Mouse (Mus musculus): ENCODE measurements around the gene Wnt1. TPM values are rescaled to one million over a fixed set of nuclear protein-coding genes. Genes with fewer than 3 reads are reported as not detected.

Gene Wnt1
- polyA plus RNA-seq, 1 experiment from 2014 or later: 1.3 TPM

DNA sequence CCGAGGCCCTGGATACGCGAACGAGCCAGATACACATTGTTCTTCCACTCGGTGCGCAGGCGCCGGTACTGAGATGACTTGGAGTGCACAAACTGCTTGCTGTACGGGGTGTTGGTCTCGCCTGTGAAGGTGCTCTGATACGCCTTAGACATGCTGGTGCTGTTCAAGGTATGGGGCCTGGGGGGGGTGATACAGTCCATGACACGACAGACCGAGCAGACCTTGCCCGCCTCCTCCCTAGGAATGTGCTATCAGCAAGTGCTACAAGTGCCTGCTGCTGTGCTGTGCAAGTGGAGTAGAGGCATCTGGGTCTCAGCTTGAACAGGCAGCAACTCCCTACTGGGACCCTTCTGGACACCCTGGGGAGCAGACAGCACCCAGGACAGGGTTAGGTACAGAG, 45.6 kb downstream of the Wnt1 start:
- Histone ChIP-seq H3K27me3 (ENCODE audit: poor library complexity, severe bottlenecking) (no peaks in the 10 kb centered on the region), H3K27ac (no peak overlapping the region), H3K9me3 (no peaks in the 10 kb centered on the region), H3K36me3 (replicated peaks) (peaks cover 81% of the 10 kb centered on the region), H3K4me3 (no peak overlapping the region), H3K4me1 (peaks cover 19% of the 10 kb centered on the region)
- DNase-seq (ENCODE audit: extremely low spot score, low spot score): no peak
- WGBS: 95% methylated on average over 14 of the region's 14 CpGs

DNA sequence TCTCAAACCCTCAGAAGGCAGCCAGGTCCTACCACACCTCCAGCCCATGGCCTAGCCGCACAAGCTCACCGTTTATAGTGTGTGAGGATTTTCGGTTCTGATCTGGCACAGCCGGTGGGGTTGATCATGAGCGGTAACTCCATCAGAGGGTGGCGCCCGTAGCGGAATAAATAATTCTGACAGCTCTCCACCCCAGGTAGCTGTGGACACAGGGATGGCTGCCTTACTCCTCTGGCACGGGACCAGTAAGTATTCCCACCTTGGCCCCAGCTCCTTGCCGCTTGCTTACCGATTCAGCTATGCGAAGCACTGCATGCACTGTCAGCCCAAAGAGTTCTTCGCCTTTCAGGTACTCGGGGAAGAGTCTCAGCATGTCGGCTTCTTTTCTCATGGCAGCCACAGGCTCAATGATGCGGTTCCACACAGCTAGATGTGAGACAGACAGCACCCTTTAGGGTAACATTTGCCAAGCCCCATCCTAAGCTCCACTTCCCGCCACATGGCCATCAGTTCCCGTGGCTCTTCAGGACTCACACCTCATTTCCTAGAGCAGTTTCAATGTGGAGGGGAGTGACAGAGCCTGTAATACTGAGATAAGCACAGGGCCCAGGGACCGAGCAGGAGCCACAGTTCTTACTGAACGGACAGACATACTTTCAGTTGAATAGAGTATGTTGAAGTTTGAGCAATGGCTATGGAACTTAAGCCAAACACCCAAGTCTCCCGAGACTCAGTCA, 47.5 kb downstream of the Wnt1 start:
- Histone ChIP-seq H3K27ac (no peak overlapping the region), H3K4me3 (no peak overlapping the region), H3K36me3 (replicated peaks) (peaks cover 98% of the 10 kb centered on the region), H3K27me3 (ENCODE audit: poor library complexity, severe bottlenecking) (no peaks in the 10 kb centered on the region), H3K4me1 (peaks cover 6% of the 10 kb centered on the region), H3K9me3 (no peaks in the 10 kb centered on the region)
- WGBS: 95% methylated on average over 21 of the region's 21 CpGs
- DNase-seq (ENCODE audit: extremely low spot score, low spot score): no peak

DNA sequence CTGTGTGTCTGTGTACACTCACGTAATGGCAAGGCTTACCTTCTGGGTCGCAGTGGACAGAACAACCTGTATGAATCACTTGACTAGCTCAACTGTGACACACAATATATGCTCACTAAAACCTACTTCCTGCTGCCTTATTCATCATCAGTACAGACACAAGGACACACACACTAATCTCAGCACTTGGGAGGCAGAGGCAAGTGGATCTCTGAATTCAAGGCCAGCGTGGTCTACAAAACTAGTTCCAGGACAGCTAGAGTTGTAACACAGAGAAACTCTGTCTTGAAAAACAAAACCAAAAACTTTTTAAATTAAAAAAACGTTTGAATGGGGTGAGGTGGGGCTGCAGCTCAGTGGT, 48.1 kb downstream of the Wnt1 start:
- H3K27me3 ChIP-seq (ENCODE audit: poor library complexity, severe bottlenecking): no peaks in the 10 kb centered on the region
- no peak overlapping the region for H3K27ac ChIP-seq
- H3K4me1 ChIP-seq: peaks cover 2% of the 10 kb centered on the region; the same call in 1 of the 2 replicates
- no peak overlapping the region for H3K4me3 ChIP-seq
- H3K9me3 ChIP-seq: no peaks in the 10 kb centered on the region
- no peak for DNase-seq (ENCODE audit: extremely low spot score, low spot score)
- peaks cover 100% of the 10 kb centered on the region for H3K36me3 ChIP-seq (replicated peaks)
- WGBS: 77% methylated on average over 4 of the region's 4 CpGs

DNA sequence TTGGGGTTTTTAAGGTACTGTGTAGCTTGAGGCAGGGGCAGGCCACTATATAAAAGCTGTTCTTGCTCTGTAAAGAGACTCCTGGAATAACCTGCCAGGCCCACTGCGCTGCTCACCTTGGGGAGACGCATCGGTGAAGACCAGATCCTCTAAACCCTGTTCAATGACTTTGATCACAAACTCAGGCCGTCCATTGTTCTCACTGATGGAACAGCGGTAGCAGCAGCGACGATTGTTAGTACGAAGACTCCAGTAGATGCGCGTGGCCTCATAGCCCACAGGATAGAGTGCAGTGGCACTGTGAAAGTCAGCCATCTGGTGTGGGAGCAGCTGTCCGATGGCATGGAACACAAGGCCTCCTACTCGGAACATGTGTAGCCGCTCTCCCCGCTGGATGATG, 49.5 kb downstream of the Wnt1 start:
- no peak for DNase-seq (ENCODE audit: extremely low spot score, low spot score)
- Histone ChIP-seq H3K27me3 (ENCODE audit: poor library complexity, severe bottlenecking) (no peaks in the 10 kb centered on the region), H3K4me1 (no peaks in the 10 kb centered on the region), H3K4me3 (no peak overlapping the region), H3K9me3 (no peaks in the 10 kb centered on the region), H3K36me3 (replicated peaks) (peaks cover 100% of the 10 kb centered on the region), H3K27ac (no peak overlapping the region)
- 97% methylated on average over 14 of the region's 14 CpGs for WGBS

DNA sequence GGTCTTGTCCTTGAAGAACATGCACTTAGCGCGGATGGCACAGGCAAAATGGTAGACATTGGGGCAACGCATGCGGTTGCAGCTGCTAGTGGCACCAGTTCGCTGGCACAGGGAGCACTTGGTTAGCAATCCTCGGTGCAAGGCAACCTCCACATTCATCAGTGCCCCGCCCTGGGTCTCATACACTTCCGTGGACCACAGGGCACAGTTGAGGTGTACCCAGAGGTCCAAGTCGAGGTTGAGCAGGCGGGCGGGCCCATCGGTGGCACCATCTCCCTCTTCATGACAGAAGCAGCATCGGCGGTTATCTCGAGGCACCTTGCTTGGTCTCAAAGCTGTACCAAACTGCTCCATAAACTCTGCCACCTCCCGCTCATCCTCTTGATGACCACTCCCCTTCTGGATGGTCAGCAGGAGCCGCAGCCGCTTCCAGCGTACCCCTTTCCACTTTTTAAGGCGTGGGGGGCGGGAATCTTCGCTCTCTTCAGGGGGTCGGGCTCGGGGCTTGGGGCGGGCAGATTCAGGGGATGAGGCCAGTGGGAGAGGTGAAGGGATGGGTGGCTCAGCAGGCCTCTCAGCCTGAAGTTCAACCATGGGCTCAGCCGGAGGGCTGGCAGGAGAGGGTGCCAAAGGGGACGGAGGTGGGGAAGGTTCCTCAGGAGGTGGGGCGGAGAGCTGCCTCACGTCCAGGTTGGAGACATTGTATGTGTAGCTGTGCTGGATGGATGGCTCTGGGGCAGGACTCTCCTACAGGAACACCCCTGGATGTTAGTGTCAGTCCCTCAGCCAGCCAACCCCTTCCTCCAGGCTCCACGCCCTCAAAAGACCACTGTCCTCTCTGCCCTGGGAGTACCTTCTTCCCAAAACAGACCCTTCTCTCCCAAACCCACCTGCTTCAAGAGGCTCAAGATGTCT, 50.3 kb downstream of the Wnt1 start:
- no peak for DNase-seq (ENCODE audit: extremely low spot score, low spot score)
- Histone ChIP-seq H3K36me3 (replicated peaks) (peaks cover 100% of the 10 kb centered on the region), H3K27me3 (ENCODE audit: poor library complexity, severe bottlenecking) (no peaks in the 10 kb centered on the region), H3K4me3 (no peak overlapping the region), H3K4me1 (no peaks in the 10 kb centered on the region), H3K27ac (no peak overlapping the region), H3K9me3 (no peaks in the 10 kb centered on the region)
- 95% methylated on average over 30 of the region's 30 CpGs for WGBS

Other genes with a start within 250 kb of the Wnt1 start
- gene Ccnt1, start 218.9 kb upstream of the Wnt1 start, polyA plus RNA-seq (2016; fragmentation: Nextera tagmentation; extraction: Ambion mirVana): 59.8 and 62.0 TPM in 2 replicates
- gene 4930415O20Rik, start 218.9 kb upstream of the Wnt1 start, polyA plus RNA-seq (2016; fragmentation: Nextera tagmentation; extraction: Ambion mirVana): 0.29 TPM in 1 of 2 replicates, not detected in the other
- 9.4 and 11.9 TPM in 2 replicates for gene Adcy6, start 179.8 kb upstream of the Wnt1 start, polyA plus RNA-seq (2016; fragmentation: Nextera tagmentation; extraction: Ambion mirVana)
- gene Cacnb3, start 159.0 kb upstream of the Wnt1 start, polyA plus RNA-seq (2016; fragmentation: Nextera tagmentation; extraction: Ambion mirVana): 19.9 and 21.7 TPM in 2 replicates
- gene Ddx23, start 127.0 kb upstream of the Wnt1 start, polyA plus RNA-seq (2016; fragmentation: Nextera tagmentation; extraction: Ambion mirVana): 27.3 and 28.5 TPM in 2 replicates
- 1.8 and 2.2 TPM in 2 replicates for gene Rnd1, start 112.4 kb upstream of the Wnt1 start, polyA plus RNA-seq (2016; fragmentation: Nextera tagmentation; extraction: Ambion mirVana)
- 0.86 and 0.90 TPM in 2 replicates for gene Ccdc65, start 81.7 kb upstream of the Wnt1 start, polyA plus RNA-seq (2016; fragmentation: Nextera tagmentation; extraction: Ambion mirVana)
- gene Fkbp11, start 61.7 kb upstream of the Wnt1 start, polyA plus RNA-seq (2016; fragmentation: Nextera tagmentation; extraction: Ambion mirVana): 16.7 and 17.1 TPM in 2 replicates
- gene Arf3, start 26.6 kb upstream of the Wnt1 start, polyA plus RNA-seq (2016; fragmentation: Nextera tagmentation; extraction: Ambion mirVana): 42.1 and 42.5 TPM in 2 replicates
- 0.12 and 0.33 TPM in 2 replicates for gene Wnt10b, start 11.7 kb upstream of the Wnt1 start, polyA plus RNA-seq (2016; fragmentation: Nextera tagmentation; extraction: Ambion mirVana)
- 0.10 TPM in 1 of 2 replicates, not detected in the other for gene Ddn, start 19.6 kb downstream of the Wnt1 start, polyA plus RNA-seq (2016; fragmentation: Nextera tagmentation; extraction: Ambion mirVana)
- 90.4 and 93.5 TPM in 2 replicates for gene Prkag1, start 41.7 kb downstream of the Wnt1 start, polyA plus RNA-seq (2016; fragmentation: Nextera tagmentation; extraction: Ambion mirVana)
- gene Kmt2d, start 81.3 kb downstream of the Wnt1 start, polyA plus RNA-seq (2016; fragmentation: Nextera tagmentation; extraction: Ambion mirVana): 10.8 and 11.8 TPM in 2 replicates
- 22.2 and 25.9 TPM in 2 replicates for gene Rhebl1, start 104.7 kb downstream of the Wnt1 start, polyA plus RNA-seq (2016; fragmentation: Nextera tagmentation; extraction: Ambion mirVana)
- 0.24 and 0.48 TPM in 2 replicates for gene Dhh, start 108.7 kb downstream of the Wnt1 start, polyA plus RNA-seq (2016; fragmentation: Nextera tagmentation; extraction: Ambion mirVana)
- 23.9 and 25.3 TPM in 2 replicates for gene Lmbr1l, start 128.4 kb downstream of the Wnt1 start, polyA plus RNA-seq (2016; fragmentation: Nextera tagmentation; extraction: Ambion mirVana)
- gene Tuba1b, start 144.7 kb downstream of the Wnt1 start, polyA plus RNA-seq (2016; fragmentation: Nextera tagmentation; extraction: Ambion mirVana): 2,760 and 2,766 TPM in 2 replicates
- gene Gm49450, start 163.7 kb downstream of the Wnt1 start, polyA plus RNA-seq (2016; fragmentation: Nextera tagmentation; extraction: Ambion mirVana): not detected in 2 replicates
- gene Tuba1a, start 163.8 kb downstream of the Wnt1 start, polyA plus RNA-seq (2016; fragmentation: Nextera tagmentation; extraction: Ambion mirVana): 2,769 and 3,107 TPM in 2 replicates
- 160 and 171 TPM in 2 replicates for gene Tuba1c, start 240.0 kb downstream of the Wnt1 start, polyA plus RNA-seq (2016; fragmentation: Nextera tagmentation; extraction: Ambion mirVana)